Mouse (Mus musculus) kidney, postnatal 36 days (tissue): ENCODE data around the gene Setd5.

Experiments used
- DNase-seq, 2 experiments: peaks; one replicate each; pipeline ENCODE4 v3.0.0; 2021 to 2022; ENCODE audit warnings: mixed read lengths in 2 of 2

The Setd5 gene

DNA sequence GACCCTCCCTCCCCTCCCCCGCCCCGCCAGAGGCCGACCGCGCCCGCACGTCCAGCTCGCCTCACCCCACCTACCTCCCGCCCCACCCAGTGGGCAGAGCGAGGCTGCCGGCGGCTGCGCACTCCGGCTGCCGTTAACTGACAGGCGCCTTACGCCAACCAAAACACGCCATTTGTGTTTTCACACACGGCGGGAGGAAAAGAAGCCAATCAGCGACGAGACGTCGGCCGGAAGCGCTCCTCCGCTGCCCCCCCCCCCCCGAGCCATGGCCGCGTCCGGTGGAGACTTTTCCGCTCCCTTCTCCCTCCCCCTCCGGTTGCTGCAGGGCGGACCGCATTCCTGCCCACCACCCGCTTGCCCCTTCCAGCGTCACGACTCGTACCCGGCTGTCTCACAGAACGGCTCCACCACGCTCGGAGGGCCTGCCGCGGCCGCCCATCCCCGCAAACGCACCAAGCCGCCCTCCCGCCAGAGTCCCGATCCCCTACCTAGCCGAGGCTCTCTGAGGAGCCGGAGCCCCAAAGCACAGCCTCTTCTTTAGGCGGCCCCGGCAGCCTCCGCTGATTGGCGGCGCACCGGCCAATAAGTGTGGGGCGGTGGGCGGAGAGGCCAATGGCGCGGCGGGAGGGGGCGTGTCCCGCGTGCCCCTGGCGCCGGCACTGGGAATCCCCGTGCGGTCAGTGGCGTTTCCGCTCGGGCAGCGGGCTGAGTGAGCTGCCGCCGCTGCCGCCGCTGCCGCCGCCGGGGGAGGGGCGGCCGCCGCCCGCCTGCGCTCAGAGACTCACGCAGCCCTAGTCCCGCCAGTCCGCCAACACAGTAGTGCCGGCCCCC, at the start of gene Setd5:
TSS of gene Setd5 (plus strand) at position 680 of the 831 bp plus-strand sequence.
- peak; percentile 98 to 99 for DNase-seq

GRCm38 (mm10) chr6:113027446-113027845, 49.7 kb upstream of the Setd5 start:
- DNase-seq = no peak

- no peak for DNase-seq
Measured at GRCm38 (mm10) chr6:113029006-113029405, 48.2 kb upstream of the Setd5 start.

- no peak for DNase-seq
Measured at GRCm38 (mm10) chr6:113030553-113030952, 46.6 kb upstream of the Setd5 start.

DNA sequence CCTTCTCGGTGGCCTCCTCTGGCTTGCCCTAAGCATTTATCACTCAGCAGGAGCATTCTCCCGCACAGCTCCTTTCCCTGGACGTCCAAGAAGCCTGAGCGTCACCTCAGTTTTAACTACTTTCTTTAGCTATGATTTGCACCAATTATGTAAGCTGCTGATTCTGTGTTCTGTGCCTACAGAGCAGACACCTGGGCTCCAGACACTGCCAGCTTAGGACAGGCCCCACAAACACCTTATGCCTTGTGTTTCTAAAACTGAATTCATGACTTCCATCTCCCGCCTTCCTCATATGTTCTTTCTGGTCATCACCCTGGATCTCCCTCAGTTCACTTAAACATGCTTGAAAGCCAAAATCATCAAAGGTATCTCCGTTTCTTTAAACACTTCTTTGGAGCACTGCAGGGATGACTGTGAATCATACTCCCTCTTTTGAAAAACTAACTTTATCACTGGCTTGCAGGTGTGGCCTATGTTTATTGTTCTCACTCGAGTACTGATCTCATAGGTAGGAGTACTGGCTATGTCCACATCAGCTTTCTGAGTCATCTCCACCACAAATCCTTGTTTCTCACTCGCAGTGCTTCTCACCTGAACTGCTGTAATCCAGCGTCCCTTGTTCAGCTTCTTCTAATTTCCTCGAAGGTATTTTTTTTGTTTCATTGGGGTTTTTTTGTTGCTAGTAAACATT, 46.0 kb upstream of the Setd5 start:
- no peak for DNase-seq

- no peak for DNase-seq
Measured at GRCm38 (mm10) chr6:113032121-113032520, 45.0 kb upstream of the Setd5 start.

DNA sequence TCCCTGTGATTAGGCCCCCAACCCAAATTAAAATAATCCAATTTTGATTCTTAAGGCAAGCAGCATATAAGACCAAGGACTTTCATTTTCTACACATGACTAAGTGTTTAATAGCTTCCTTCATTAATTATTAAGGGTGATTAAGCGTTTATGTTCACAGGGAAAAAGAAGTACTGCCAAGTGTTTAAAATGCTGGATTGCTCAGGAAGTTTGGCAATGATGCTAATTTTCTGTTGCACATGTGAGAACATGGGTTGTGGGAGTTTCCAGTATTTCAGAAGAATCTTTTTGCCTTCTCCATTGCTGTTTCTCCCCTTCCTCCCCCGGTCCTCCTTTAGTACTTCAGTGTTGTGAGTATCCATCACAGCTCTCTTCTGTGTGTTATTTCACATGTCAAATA, 44.0 kb upstream of the Setd5 start:
- no peak for DNase-seq

DNA sequence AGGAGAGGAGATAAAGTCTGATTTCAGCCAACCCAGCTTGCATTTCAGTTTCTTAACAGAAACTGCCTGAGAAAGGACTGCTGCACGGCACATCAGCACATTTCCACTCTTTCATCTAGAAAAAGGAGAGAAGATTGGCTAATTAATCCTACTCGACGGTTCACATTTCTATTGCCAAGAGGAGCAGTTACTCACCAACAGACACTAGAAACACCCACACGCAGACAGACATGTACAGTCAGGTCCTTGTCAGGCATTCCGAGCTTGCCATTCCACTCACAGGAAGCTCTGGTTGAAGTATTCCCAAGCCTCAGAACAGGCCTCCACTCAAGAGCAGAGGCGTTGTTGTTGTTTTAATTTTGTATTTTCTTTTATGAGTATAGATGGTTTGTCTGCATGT, 42.7 kb upstream of the Setd5 start:
- no peak for DNase-seq

DNA sequence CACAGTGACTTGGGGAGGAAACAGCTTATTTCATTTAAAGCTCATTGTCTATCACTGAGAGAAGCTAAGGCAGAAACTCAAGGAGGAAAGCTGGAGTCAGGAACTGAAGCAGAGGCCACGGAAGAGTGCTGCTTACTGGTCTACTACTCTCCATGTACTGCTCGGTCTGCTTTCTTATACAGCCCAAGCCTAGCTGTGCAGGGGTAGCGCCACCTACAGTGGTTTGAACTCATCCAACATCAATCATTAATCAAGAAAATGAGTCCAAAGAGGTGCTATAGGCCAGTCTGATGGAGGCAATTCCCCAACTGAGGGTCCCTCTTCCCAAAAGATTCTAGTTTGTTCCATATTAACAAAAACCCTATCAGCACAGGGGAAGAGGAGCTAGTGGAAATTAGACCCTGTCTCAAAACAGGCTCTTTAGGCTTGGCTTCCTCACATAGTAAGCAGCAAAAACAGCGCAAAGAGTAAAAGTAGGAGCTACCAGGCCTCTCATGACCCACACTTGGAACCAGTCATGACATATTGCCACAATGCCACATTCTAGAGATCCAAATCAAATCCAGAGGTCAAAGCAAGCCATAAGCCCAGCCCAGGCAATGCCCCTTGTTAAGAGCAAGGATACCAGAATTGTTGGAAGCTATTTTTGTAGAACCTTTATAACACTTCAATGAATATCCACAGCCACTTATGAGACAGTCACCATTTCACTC, 40.5 kb upstream of the Setd5 start:
- DNase-seq = peak; percentile 18 to 31

- peak; percentile 76 to 85 for DNase-seq
Measured at GRCm38 (mm10) chr6:113037946-113038734, 39.0 kb upstream of the Setd5 start.

DNA sequence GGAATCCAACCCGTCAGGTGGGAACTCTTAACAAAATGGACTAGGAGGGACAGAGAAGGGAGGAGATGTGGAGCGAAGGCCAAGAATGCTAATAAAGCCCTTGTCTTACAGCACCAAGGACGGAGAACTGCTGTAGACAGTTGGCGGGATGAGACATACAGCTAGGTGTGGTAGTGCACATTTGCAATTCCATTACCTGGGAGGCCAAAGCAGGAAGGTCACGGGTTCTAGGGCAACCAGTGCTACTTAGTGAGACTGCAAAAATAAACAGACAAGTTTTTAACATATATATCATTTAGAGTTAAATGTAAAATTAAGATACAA, 38.5 kb upstream of the Setd5 start:
- no peak for DNase-seq

DNA sequence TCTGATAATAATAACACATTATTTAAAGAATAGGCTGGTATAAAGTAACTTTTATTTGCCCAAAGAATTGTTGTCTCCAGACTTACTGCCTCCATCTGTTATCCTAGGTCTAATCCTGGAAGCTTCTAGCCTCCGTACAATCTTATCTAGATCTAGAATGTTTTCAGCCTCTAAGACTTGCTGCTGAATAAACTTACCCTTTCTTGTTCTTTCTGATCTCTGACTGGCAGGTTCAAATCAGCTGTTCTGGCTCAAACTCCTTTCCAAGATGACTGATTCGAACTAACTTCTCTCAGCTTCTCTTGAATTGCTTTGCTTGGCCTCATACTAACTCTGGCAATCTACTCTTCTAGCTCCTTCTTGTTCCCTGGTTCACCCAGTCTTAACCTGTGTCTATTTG, 36.8 kb upstream of the Setd5 start:
- no peak for DNase-seq

- no peak for DNase-seq
Measured at GRCm38 (mm10) chr6:113041215-113041990, 35.8 kb upstream of the Setd5 start.

- DNase-seq = peak in 1 of 2 experiments; percentile 33
Measured at GRCm38 (mm10) chr6:113045575-113045974, 31.6 kb upstream of the Setd5 start.

DNA sequence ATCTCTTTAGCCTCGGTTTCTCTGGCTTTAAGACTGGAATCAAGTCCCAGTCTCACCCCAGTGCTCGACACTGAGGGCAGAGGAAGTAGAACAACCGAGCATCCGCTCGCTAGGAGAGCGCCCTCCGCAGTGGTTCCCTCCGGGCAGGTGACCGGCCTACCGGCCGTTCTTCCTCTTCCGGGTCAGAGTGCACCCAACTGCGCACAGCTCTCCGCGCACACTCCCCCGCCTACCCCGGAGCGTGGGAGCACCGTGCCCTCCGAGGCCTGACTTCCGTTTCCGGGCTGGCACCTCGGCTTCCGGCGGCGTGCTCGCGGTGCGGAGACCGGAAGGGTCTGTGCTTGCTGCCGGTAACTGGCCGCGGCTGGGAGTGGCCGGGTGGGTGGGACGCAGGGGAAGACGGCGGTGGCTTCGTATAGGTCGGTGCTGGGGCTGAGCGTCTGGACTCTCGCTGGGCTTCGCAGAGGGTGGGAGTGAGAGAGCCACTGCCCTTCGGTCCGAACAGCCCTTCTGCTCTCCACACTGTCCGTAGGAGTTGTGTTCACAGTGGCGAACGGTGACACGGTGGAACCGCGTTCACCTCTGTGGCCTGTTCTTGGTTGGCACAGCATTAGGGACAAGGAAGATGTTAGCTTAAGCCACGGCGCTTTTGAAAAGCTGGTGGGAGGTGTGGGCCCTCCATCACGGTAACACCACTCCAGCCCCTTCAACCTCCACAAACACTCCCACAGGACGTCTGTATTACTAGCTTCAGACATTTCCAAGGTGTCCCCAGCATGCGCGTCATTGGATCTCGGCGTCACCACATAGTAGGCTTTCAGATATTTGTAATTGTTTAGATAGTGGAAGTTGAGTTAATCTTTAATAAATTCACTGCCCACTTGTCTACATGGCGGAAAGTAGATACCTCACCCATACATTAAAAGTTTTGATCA, 30.9 kb upstream of the Setd5 start, which contains the start of gene Thumpd3:
TSS of gene Thumpd3 (plus strand) at position 185 of the 935 bp plus-strand sequence.
- peak; percentile 98 to 99 for DNase-seq

- DNase-seq = no peak
Measured at GRCm38 (mm10) chr6:113047016-113047746, 30.0 kb upstream of the Setd5 start.

DNA sequence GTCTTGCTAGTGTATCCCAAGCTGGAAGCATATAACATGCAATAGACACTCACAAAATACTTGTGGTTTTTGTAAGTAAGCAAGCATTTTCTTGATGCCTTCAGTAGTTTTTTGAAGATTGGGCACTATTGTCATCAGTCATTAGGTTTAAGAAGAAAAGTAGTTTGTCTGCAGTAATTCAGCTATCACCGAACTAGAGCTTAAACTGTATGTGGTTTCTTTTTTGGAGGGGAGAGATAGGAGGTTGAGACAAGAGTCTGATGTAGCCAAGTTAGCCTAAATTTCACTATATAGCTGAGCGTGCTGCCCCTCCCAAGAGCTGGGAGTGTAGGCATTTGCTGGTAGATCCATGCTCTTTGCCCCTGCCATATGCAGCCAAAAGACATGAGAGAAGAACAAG, 28.8 kb upstream of the Setd5 start:
- DNase-seq = no peak

DNA sequence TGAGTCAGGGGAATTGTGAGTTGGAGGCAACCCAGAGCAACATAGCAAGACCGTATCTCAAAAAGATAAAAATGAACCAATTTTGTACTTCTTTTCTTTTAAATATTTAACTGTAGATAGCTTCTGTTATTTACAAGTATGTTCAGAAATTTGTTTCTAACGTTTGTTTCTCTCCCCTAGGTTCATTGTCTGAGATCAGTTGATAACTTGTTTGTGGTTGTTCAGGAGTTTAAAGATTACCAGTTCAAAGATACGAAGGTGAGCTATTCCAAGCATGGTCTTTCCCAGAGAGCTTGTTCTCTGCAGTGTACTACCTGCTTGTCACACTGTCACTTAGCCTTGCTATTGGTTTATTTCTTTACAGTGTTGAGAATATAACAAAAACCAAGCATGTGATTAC, 28.0 kb upstream of the Setd5 start:
- no peak for DNase-seq

DNA sequence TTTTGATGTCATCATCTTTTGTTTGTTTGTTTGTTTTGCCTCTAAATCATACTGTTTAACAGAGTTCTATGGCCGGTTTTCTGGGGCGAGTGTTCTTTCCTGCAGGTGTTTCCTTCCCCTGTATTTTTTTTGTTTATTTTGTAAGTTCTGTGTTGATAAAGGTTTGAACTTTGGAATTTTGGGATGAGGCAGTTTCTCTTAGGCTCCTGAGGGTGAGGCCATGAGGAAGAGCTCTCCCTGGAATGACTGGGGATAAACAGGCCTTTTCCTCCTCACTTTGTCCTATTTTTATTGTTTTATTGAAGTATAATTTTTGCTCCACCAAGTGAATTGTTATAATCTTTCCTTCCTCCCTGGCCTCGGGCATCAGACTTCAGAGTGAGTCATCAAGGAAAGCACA, 24.2 kb upstream of the Setd5 start:
- no peak for DNase-seq

DNA sequence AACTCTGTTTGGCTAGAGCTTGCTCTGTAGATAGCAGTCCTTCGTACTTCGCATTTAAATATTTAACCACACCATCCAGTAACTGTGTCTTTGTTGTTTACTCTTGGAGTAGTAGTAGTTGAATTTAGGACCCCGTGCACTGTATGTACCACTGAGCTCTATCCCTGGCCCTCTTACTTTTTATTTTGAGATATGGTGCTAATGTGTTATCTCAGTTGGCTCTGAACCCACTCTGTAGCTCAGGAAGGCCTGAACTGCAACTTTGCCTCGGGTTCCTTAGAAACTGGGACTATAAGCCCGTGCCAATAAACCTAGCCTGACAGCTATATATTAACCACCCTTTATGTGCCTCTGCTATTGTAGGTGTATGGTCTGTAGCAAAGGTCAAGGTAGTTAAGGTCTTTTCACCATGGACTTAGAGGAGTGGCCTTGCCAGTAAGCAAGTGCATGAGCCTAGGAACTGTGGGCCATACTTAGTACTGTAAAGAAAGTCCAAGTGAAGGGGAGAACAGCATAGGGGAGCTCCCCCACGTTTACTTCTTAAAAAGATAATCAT, 22.5 kb upstream of the Setd5 start:
- no peak for DNase-seq
